Mouse (Mus musculus) liver, embryonic 16.5 days (tissue): ENCODE results near the gene Cox6b2. TPM values are rescaled to one million over a fixed set of nuclear protein-coding genes. Genes with fewer than 3 reads are reported as not detected.

Experiments
- ATAC-seq: fragments of 200-750 bp; cut with Nextera tagmentation; 2 replicates; pipeline ENCODE4 v1.8.0; 2017; ENCODE audit warnings: low read depth, mild to moderate bottlenecking, moderate number of reproducible peaks, moderate library complexity
- H3K27ac ChIP-seq: fragments of 300-500 bp; sonication (generic); 2 replicates; pipeline ENCODE4 v1.5.1; 2014; ENCODE audit warnings: mild to moderate bottlenecking, low read length
- H3K27me3 ChIP-seq: fragments of 300-500 bp; sonication (generic); 2 replicates; pipeline ENCODE4 v1.6.1; 2014; ENCODE audit warnings: low read depth, low read length, mixed read lengths; ENCODE audit not compliant: control insufficient read depth, insufficient read depth
- H3K36me3 ChIP-seq: fragments of 300-500 bp; sonication (generic); 2 replicates; pipeline ENCODE4 v1.6.1; 2014; ENCODE audit warnings: mild to moderate bottlenecking; ENCODE audit not compliant: control insufficient read depth, insufficient read depth
- H3K4me1 ChIP-seq: fragments of 300-500 bp; sonication (generic); 2 replicates; pipeline ENCODE4 v1.6.1; 2014; ENCODE audit warnings: low read depth, low read length, mixed read lengths; ENCODE audit not compliant: control insufficient read depth
- H3K4me2 ChIP-seq: fragments of 300-500 bp; sonication (generic); 2 replicates; pipeline ENCODE4 v1.6.1; 2014; ENCODE audit warnings: low read depth, low read length, mixed read lengths
- H3K4me3 ChIP-seq: fragments of 300-500 bp; sonication (generic); 2 replicates; pipeline ENCODE4 v1.5.1; 2014; ENCODE audit warnings: low read depth, mild to moderate bottlenecking, low read length
- H3K9ac ChIP-seq: fragments of 300-500 bp; sonication (generic); 2 replicates; pipeline ENCODE4 v1.6.1; 2014; ENCODE audit warnings: low read depth, low read length
- H3K9me3 ChIP-seq: fragments of 300-500 bp; sonication (generic); replicated peaks from 2 replicates; pipeline ENCODE4 v1.6.1; 2016; ENCODE audit warnings: low read length; ENCODE audit not compliant: control insufficient read depth
- WGBS: fragments of 180-500 bp; shearing (Covaris S2); extraction: QIAGEN DNeasy Blood & Tissue Kit; methylation state at CpG from one replicate; pipeline ENCODE4 v1.1.7; 2014; ENCODE audit not compliant: insufficient replicate concordance; 5-methylcytosine and 5-hydroxymethylcytosine counted together
- polyA plus RNA-seq: library from polyadenylated mRNA; unstranded; fragments of >200 nt; fragmentation: Nextera tagmentation; extraction: Ambion mirVana; gene quantifications from 2 replicates; pipeline ENCODE4 v1.2.1, GENCODE M21; 2015

Cox6b2 gene
- polyA plus RNA-seq, 1 experiment from 2014 or later, result 65.0 TPM

DNA sequence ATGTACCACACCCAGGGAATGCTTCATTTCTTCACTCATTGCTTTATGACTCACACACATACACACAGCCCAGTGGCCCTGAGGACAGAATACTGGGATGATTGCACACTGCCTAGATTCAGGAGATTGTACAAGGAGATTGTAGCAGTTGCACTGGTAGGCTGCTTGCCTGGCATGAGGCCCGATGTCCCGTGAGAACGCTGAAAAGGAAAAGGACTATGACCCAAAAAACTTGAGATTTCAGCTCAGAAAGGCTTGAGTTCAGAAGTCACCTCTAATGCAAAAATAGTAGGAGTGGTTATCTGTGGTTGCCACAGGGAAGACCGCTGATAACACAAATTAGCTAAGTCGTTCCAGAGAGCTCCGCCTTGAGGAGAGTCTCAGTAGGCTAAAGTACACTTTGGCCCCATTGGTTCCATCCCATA, 19.9 kb downstream of the Cox6b2 start:
- no peaks in the 10 kb centered on the region for H3K27me3 ChIP-seq
- H3K9ac ChIP-seq, result peak overlapping the region; percentile 4; the same call in 1 of the 2 replicates
- no peaks in the 10 kb centered on the region for H3K9me3 ChIP-seq
- H3K36me3 ChIP-seq, result no peaks in the 10 kb centered on the region
- ATAC-seq, result peak; percentile 78
- WGBS, result 23% methylated on average over 6 of the region's 6 CpGs
- peaks cover 14% of the 10 kb centered on the region for H3K4me1 ChIP-seq
- H3K27ac ChIP-seq, result no peak overlapping the region
- H3K4me3 ChIP-seq, result no peak overlapping the region
- peak overlapping the region; percentile 4; the same call in 1 of the 2 replicates for H3K4me2 ChIP-seq

DNA sequence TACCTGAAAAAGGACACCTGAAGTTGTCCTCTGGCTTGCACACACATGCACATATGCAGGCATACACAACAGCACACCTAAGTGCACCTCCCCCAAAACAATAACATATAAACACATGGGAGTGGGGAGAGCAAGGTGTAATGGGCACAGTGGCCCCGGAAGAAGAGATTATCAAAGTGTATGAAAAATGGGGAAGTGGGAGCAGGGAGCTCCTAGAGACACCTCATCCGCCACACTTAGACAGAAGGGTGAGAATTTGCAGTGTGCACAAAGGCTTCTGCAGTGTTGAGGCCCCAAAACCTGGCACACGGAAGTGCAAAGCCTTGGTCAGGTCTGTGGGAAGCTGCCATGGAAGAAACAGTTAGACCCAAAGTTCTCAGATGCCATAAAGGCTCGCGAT, 21.8 kb downstream of the Cox6b2 start:
- Histone ChIP-seq H3K27ac (no peak overlapping the region), H3K36me3 (no peaks in the 10 kb centered on the region), H3K4me2 (no peak overlapping the region), H3K4me3 (no peak overlapping the region), H3K4me1 (peaks cover 14% of the 10 kb centered on the region), H3K9me3 (no peaks in the 10 kb centered on the region), H3K9ac (no peak overlapping the region), H3K27me3 (no peaks in the 10 kb centered on the region)
- WGBS, result 55% methylated on average over 5 of the region's 5 CpGs
- no peak for ATAC-seq

DNA sequence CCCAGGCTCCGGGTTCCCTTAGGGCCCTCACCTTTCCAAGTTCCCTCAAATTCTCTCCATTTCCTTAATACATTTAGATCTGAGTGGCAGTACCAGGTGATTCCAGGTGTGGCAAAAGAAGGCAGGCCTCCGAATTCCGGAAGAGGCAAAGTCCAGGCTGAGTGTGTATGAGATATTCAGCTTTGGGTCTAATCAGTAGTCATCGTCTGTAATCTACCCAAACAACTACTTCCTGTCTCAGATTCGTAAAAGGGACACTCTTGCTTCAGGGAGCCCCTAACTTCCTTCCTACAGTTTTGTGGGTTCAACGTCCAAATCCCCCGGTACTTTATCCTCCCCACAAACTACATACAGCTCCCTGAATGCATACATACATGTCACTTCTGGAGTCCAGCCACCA, 27.7 kb downstream of the Cox6b2 start, which contains the start of gene Tmem150b:
Tmem150b (minus strand) TSS at position 81 of the 400 bp plus-strand sequence.
- Histone ChIP-seq H3K4me2 (peak within 1 kb of the TSS; percentile 25; the same call in 1 of the 2 replicates), H3K27ac (peak within 1 kb of the TSS; percentile 51; the same call in 1 of the 2 replicates), H3K4me3 (peak within 1 kb of the TSS; percentile 33; the same call in 1 of the 2 replicates), H3K36me3 (no peaks in the 10 kb centered on the region), H3K27me3 (no peaks in the 10 kb centered on the region), H3K9ac (no peak within 1 kb of the TSS), H3K4me1 (peaks cover 3% of the 10 kb centered on the region; the same call in 1 of the 2 replicates), H3K9me3 (no peaks in the 10 kb centered on the region)
- WGBS, result 10% methylated on average over 7 of the region's 7 CpGs
- ATAC-seq, result no peak

DNA sequence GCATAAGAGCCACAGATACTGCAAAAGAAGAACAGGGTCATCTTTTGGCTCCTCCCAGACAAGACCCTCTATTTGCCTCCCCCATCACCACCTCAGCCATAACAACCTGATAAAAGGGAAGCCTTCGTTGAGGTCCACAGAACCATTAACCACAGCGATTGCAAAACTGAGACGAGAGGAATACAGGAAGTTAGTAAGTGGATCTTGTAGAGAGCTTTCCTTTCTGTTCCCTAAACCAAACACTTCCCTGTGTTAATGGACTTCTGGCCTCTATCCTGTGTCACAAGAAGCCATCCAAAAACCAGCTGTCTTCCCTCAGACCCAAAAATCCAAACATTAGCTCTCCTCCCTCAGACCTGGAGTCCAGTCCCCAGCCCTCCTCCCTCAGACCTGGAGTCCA, 28.5 kb downstream of the Cox6b2 start:
- Histone ChIP-seq H3K9me3 (no peaks in the 10 kb centered on the region), H3K4me2 (peak overlapping the region; percentile 25; the same call in 1 of the 2 replicates), H3K27me3 (no peaks in the 10 kb centered on the region), H3K36me3 (no peaks in the 10 kb centered on the region), H3K4me1 (peaks cover 3% of the 10 kb centered on the region; the same call in 1 of the 2 replicates), H3K9ac (no peak overlapping the region), H3K27ac (peak overlapping the region; percentile 51; the same call in 1 of the 2 replicates), H3K4me3 (peak overlapping the region; percentile 33; the same call in 1 of the 2 replicates)
- 0 out of 2 replicates have a peak, but pooled peaks have one; percentile 19 for ATAC-seq
- 6% methylated on average over 3 of the region's 3 CpGs for WGBS

DNA sequence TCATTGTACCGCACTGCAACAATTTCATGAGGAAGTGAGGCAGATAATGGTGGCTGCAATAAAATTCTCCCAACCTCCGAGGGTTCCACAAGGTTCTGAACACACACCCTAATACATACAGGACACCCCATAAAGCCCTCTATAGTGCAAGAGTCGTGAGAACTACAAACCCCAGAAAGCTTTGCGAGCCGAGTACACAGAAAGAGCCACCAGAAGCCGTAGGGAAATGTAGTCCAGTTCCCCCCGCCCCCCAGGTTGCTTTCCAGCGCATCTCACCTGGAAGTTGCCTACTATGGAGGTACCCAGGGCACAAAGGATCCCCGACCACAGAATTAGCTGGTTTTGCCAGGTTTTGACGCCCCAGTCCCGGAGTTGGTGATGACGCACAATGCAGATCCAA, 29.4 kb downstream of the Cox6b2 start:
- Histone ChIP-seq H3K9ac (no peak overlapping the region), H3K4me3 (peak overlapping the region; percentile 33), H3K4me1 (peaks cover 3% of the 10 kb centered on the region; the same call in 1 of the 2 replicates), H3K9me3 (no peaks in the 10 kb centered on the region), H3K27me3 (no peaks in the 10 kb centered on the region), H3K36me3 (no peaks in the 10 kb centered on the region), H3K27ac (no peak overlapping the region), H3K4me2 (peak overlapping the region; percentile 25)
- no peak for ATAC-seq
- WGBS, result 25% methylated on average over 12 of the region's 12 CpGs

DNA sequence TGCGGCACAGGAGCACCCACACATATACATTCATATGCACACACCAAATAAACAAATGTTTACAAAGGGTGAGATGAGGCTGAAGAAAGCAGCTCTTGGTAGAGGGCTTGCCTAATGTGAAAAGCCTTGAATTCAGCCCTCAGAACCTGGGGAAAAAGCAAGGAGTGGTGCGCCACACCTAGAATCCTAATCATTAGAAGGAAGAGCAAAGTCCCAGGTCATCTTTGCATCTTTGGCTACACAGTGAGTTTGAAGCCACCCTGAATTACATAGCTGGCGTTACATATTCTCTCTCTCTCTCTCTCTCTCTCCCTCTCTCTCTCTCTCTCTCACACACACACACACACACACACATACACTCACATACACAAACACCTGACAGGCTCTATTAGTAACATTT, 33.6 kb downstream of the Cox6b2 start:
- H3K4me3 ChIP-seq, result no peak overlapping the region
- no peak for ATAC-seq
- no peak overlapping the region for H3K4me2 ChIP-seq
- H3K9ac ChIP-seq, result no peak overlapping the region
- no peak overlapping the region for H3K27ac ChIP-seq
- peaks cover 3% of the 10 kb centered on the region; the same call in 1 of the 2 replicates for H3K4me1 ChIP-seq
- no peaks in the 10 kb centered on the region for H3K36me3 ChIP-seq
- no peaks in the 10 kb centered on the region for H3K27me3 ChIP-seq
- no peaks in the 10 kb centered on the region for H3K9me3 ChIP-seq
- WGBS, result 75% methylated on average over 3 of the region's 3 CpGs

DNA sequence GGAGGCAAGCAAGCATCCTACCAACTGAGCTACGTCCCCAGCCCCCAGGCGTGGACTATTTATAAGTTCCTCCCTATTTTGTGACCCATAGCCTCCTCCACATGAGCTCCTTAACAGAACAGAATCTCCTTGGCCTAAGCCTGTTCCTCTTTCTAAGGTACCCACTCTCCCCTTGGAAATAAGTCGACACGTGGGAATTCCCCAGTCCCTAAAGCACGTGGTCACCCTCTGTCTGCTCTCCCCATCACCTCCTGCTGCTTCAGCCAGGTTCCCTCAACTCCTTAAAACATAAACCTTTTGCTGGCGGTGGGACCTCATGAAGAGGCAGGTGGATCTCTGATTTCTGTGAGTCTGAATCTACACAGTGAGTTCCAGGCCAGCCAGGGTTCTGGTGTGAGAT, 35.9 kb downstream of the Cox6b2 start:
- Histone ChIP-seq H3K4me1 (no peaks in the 10 kb centered on the region), H3K36me3 (no peaks in the 10 kb centered on the region), H3K9me3 (no peaks in the 10 kb centered on the region), H3K4me2 (no peak overlapping the region), H3K4me3 (no peak overlapping the region), H3K27ac (no peak overlapping the region), H3K9ac (no peak overlapping the region), H3K27me3 (no peaks in the 10 kb centered on the region)
- ATAC-seq, result no peak
- 43% methylated on average over 6 of the region's 6 CpGs for WGBS

DNA sequence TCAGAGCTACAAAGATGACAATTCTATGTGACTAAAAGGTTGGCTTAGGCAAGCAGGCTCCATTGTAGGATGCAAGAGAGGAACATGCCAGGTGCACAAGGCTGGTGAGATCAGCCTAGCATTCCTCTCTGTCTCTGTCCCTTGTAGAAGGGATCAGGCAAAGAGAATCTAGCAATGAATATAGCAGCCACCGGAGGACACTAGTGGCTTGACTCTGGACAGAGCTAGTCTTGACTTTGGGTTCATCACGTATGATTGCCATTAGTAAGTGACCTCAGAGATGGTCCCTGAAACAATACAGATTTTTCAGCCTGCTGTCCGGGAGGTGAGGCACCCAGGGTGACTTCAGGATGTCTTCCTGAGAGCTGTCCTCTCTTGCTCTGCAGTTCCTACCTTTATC, 40.3 kb downstream of the Cox6b2 start:
- no peak for ATAC-seq
- H3K4me3 ChIP-seq, result no peak overlapping the region
- 54% methylated on average over 3 of the region's 3 CpGs for WGBS

DNA sequence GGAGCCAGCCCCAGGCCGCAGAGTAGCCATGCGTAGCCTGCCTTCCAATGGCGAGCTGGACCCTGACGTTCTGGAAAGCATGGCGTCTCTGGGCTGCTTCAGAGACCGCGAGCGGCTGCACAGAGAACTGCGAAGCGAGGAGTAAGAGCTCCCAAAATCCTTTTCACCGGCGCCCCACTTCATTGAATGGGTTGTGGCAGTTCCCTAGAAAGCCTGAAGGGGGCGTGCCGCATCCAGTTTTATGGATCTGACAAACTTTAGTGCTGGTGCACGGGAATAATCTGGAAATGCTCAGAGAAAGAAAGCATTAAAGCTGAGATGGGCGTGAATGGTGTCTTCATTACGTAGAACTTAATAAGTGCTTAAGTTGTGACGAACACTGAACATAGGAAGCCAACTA, 47.8 kb downstream of the Cox6b2 start:
- H3K4me3 ChIP-seq, result no peak overlapping the region
- H3K27ac ChIP-seq, result no peak overlapping the region
- no peaks in the 10 kb centered on the region; the same call in 1 of the 2 replicates for H3K4me1 ChIP-seq
- no peaks in the 10 kb centered on the region; the same call in 1 of the 2 replicates for H3K27me3 ChIP-seq
- H3K36me3 ChIP-seq, result no peaks in the 10 kb centered on the region
- 34% methylated on average over 18 of the region's 18 CpGs for WGBS
- H3K9ac ChIP-seq, result peak overlapping the region; percentile 30; the same call in 1 of the 2 replicates
- ATAC-seq, result no peak
- no peak overlapping the region for H3K4me2 ChIP-seq
- no peaks in the 10 kb centered on the region for H3K9me3 ChIP-seq

More for the DNA sequence above, 40.3 kb downstream of the Cox6b2 start:
- H3K9ac ChIP-seq, result no peak overlapping the region
- H3K27ac ChIP-seq, result no peak overlapping the region
- H3K4me2 ChIP-seq, result no peak overlapping the region
- H3K4me1 ChIP-seq, result no peaks in the 10 kb centered on the region
- H3K27me3 ChIP-seq, result no peaks in the 10 kb centered on the region
- H3K9me3 ChIP-seq, result no peaks in the 10 kb centered on the region
- H3K36me3 ChIP-seq, result no peaks in the 10 kb centered on the region
